Mouse (Mus musculus) E14TG2a.4 (cell line): Measurements from ENCODE around the gene Chid1.

Experiments
- CTCF ChIP-seq: conservative IDR thresholded peaks from 2 replicates; pipeline ENCODE4 v1.5.1; 2014; ENCODE audit warnings: low read length
- NANOG ChIP-seq: IDR thresholded peaks from 2 replicates; pipeline ENCODE4 v1.6.1; 2014; ENCODE audit warnings: borderline replicate concordance, low read length, mixed read lengths
- POU5F1 ChIP-seq: IDR thresholded peaks from 2 replicates; pipeline ENCODE4 v1.6.1; 2014; ENCODE audit warnings: low read length, borderline replicate concordance

DNA sequence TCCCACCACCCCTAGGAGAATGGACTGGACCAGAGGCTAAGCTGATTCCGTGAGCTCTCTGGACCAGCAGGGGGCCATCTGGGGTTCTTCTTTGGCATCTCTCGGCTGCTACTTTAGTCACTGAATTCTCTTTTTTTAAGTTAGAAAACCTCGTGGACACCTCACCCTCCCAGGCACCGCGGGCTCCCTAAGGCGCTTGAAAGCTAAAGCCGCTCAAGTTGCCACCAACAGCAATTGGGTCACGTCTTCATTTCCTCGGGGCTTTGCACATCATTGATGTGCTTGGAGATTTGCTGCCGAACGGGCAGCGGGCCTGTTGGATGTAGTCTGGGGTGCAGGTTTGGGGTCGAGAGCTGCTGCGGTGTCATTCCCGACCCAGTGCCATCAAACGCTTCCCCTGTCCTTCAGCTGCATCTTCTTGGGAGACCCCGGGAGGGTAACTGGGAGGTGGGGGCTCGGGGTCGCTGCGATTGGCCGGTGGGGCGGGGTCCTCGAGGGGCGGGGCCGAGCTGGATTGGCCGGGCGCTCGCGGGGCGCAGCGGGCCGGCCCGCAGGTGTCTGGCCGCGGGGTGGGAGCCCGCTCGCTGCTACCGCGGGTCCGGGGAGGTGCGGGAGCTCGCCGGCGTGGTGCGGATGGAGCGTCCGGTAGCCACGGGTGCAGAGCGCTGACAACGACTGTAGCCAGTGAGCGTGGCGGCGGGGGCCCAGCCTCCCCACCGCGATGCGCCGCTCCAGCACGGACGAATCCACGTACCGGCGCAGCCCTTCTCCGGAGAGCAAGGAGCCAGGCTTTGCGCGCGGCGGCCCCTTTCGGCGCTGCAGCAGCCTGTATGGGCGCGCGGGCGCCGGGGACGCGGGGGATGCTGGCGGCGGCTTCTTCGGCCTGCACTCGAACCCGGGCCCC lies 57.9 kb downstream of the Chid1 start:
- TF ChIP-seq CTCF, result 0 out of 2 replicates have a peak, but pooled peaks have one; percentile 13
- no peak for TF ChIP-seq POU5F1
- TF ChIP-seq NANOG, result no peak
